Mouse (Mus musculus): ENCODE results near the gene Dpf3. TPM values are rescaled to one million over a fixed set of nuclear protein-coding genes. Genes with fewer than 3 reads are reported as not detected.

Gene Dpf3
- polyA plus RNA-seq, 1 experiment: 42.6 TPM

DNA sequence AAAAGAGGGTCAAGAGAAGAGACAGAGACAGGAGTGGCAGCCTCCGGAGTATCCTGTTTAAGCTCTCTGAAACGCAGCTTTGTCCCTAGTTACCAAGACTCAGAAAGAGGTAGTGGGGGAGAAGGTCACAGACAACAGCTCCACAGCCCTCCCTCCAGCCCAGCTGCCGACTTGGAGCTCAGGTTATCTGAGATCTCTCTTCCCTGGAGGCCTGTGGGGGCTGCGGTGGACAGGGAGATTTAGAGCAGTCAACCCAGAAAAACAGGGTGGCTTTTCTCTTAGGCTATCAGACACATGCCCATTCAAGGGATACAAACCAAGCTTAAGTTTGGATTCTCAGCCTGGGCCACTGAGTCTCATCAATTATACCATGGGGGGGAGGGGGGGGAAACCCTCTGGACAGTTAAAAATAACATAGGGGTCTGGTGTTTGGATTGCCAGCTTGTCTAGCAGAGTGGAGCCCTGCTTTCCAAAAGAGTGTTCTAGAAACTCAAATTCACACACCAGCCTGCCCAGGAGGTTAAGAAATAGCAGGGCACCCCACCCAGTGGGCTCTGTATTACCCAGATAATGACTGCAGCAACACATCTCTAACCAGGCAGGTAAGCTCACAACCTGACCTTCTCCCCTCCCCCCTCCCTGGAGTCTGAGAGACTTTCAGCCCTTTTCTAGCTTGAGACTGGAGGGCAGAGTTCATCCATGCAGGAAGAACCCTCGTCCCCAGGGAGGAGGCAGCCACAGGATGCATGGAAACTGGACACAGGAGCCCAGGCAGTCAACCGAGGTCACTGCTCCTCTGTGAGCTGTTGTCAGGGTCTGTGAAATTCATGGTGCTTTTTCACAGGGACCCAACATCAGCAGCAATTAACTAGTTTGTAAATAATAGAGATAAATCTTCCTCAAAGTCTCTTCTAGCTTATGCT is 20.7 kb downstream of the Dpf3 start:
- Histone ChIP-seq H3K4me1 (ENCODE audit: control insufficient read depth, insufficient read depth, low read length) (peaks cover 21% of the 10 kb centered on the region), H3K27ac (ENCODE audit: insufficient read depth, low read length) (no peak overlapping the region), H3K4me3 (replicated peaks; ENCODE audit: insufficient read depth, low read depth, low read length) (no peak overlapping the region), H3K27me3 (ENCODE audit: control insufficient read depth, insufficient read depth, low read length) (no peaks in the 10 kb centered on the region)
- 26% methylated on average over 6 of the region's 6 CpGs for WGBS
- DNase-seq: no peak
- TF ChIP-seq POLR2A (IDR thresholded peaks at IDR 0.05; ENCODE audit: borderline replicate concordance, insufficient read depth, low read length): no peak
- no peak for TF ChIP-seq CTCF (IDR thresholded peaks at IDR 0.05; ENCODE audit: borderline replicate concordance, insufficient read depth, low read depth, low read length)

GRCm38 (mm10) chr12:83466053-83466452 is 21.5 kb downstream of the Dpf3 start:
- WGBS: 78% methylated on average over 4 of the region's 4 CpGs
- TF ChIP-seq CTCF (IDR thresholded peaks at IDR 0.05; ENCODE audit: borderline replicate concordance, insufficient read depth, low read depth, low read length) (no peak), POLR2A (IDR thresholded peaks at IDR 0.05; ENCODE audit: borderline replicate concordance, insufficient read depth, low read length) (no peak)
- DNase-seq: no peak
- H3K27ac ChIP-seq (ENCODE audit: insufficient read depth, low read length): no peak overlapping the region
- no peaks in the 10 kb centered on the region for H3K27me3 ChIP-seq (ENCODE audit: control insufficient read depth, insufficient read depth, low read length)
- peaks cover 17% of the 10 kb centered on the region for H3K4me1 ChIP-seq (ENCODE audit: control insufficient read depth, insufficient read depth, low read length)
- no peak overlapping the region for H3K4me3 ChIP-seq (replicated peaks; ENCODE audit: insufficient read depth, low read depth, low read length)

- DNase-seq: no peak
- 77% methylated on average over 3 of the region's 3 CpGs for WGBS
- TF ChIP-seq CTCF (IDR thresholded peaks at IDR 0.05; ENCODE audit: borderline replicate concordance, insufficient read depth, low read depth, low read length) (no peak), POLR2A (IDR thresholded peaks at IDR 0.05; ENCODE audit: borderline replicate concordance, insufficient read depth, low read length) (no peak)
- Histone ChIP-seq H3K4me1 (ENCODE audit: control insufficient read depth, insufficient read depth, low read length) (peaks cover 8% of the 10 kb centered on the region), H3K27me3 (ENCODE audit: control insufficient read depth, insufficient read depth, low read length) (no peaks in the 10 kb centered on the region), H3K27ac (ENCODE audit: insufficient read depth, low read length) (no peak overlapping the region), H3K4me3 (replicated peaks; ENCODE audit: insufficient read depth, low read depth, low read length) (no peak overlapping the region)
Observed at GRCm38 (mm10) chr12:83460272-83460671, 27.2 kb downstream of the Dpf3 start.

DNA sequence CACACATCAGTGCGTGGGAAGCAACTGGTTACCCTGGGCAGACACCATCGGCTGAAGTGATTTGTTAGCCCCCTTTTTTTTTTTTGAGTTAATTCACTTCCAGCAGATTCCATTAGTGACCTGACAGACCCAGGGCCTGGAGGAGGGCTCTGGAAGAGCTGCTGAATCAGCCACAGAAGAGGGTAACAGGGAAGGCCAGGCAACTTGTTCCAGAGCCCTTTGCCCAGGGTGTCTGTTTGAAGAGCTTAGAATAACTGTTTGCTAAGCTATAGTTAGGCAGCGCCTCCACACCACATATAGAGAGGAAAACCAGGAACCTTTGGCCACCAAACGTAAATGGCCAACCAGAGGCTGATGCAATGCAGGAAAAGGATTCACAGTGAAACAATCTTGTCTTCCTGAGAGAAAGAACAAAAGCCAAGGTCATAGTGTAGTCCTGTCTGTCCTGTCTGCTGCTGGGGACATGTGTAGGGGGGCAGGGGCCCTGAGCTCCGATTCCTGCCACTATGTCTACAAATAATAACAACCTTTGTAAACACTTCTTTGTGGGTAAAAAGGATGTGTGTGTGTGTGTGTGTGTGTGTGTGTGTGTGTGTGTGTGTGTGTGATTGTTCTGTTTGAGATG is 32.7 kb downstream of the Dpf3 start:
- no peak overlapping the region for H3K27ac ChIP-seq (ENCODE audit: insufficient read depth, low read length)
- WGBS: 76% methylated on average over 5 of the region's 5 CpGs
- no peak for DNase-seq

DNA sequence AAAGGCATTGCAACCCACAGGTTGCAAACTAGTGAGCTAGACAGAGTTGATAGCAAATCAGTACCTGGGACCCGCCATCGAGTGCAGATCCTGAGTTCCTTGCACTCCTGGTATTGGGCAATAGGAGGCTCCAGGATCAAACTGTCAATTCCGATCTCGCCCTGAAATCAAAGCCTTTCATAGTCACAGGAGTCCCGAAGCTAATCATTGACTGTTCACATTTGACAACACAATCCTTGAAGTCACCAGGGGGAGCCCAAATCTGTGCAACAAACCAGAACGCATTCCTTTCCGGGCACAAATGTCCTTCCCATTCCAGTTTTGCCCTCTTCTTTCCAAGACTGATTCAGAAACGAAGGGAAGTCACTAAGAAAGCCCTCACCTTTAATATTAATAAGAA is 35.7 kb downstream of the Dpf3 start:
- Histone ChIP-seq H3K27ac (ENCODE audit: insufficient read depth, low read length) (no peak overlapping the region), H3K27me3 (ENCODE audit: control insufficient read depth, insufficient read depth, low read length) (no peaks in the 10 kb centered on the region), H3K4me1 (ENCODE audit: control insufficient read depth, insufficient read depth, low read length) (peaks cover 47% of the 10 kb centered on the region), H3K4me3 (replicated peaks; ENCODE audit: insufficient read depth, low read depth, low read length) (no peak overlapping the region)
- no peak for DNase-seq
- TF ChIP-seq POLR2A (IDR thresholded peaks at IDR 0.05; ENCODE audit: borderline replicate concordance, insufficient read depth, low read length) (no peak), CTCF (IDR thresholded peaks at IDR 0.05; ENCODE audit: borderline replicate concordance, insufficient read depth, low read depth, low read length) (no peak)
- WGBS: 39% methylated on average over 8 of the region's 8 CpGs

More for the DNA sequence above, 32.7 kb downstream of the Dpf3 start:
- Histone ChIP-seq H3K4me3 (replicated peaks; ENCODE audit: insufficient read depth, low read depth, low read length) (no peak overlapping the region), H3K27me3 (ENCODE audit: control insufficient read depth, insufficient read depth, low read length) (no peaks in the 10 kb centered on the region), H3K4me1 (ENCODE audit: control insufficient read depth, insufficient read depth, low read length) (peaks cover 26% of the 10 kb centered on the region)
- TF ChIP-seq POLR2A (IDR thresholded peaks at IDR 0.05; ENCODE audit: borderline replicate concordance, insufficient read depth, low read length) (no peak), CTCF (IDR thresholded peaks at IDR 0.05; ENCODE audit: borderline replicate concordance, insufficient read depth, low read depth, low read length) (no peak)

DNA sequence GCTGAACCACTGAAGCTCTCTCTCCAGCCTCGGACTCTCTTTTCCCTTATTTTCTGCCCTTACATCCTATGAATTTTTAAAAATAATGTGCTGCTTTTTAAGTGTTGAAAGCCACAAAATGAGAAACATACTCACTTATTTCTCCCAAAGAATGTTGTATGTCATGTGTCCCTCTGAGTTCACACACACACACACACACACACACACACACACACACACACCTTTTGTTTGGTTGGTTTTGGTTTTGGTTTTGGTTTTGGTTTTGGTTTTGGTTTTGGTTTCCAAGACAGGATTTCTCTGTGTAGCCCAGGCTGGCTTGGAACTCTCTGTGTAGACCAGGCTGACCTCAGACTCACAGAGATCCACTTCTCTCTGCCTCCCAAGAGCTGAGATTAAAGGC is 37.0 kb downstream of the Dpf3 start:
- WGBS: 94% methylated on average over 1 of the region's 1 CpGs
- TF ChIP-seq CTCF (IDR thresholded peaks at IDR 0.05; ENCODE audit: borderline replicate concordance, insufficient read depth, low read depth, low read length) (no peak), POLR2A (IDR thresholded peaks at IDR 0.05; ENCODE audit: borderline replicate concordance, insufficient read depth, low read length) (no peak)
- DNase-seq: no peak

DNA sequence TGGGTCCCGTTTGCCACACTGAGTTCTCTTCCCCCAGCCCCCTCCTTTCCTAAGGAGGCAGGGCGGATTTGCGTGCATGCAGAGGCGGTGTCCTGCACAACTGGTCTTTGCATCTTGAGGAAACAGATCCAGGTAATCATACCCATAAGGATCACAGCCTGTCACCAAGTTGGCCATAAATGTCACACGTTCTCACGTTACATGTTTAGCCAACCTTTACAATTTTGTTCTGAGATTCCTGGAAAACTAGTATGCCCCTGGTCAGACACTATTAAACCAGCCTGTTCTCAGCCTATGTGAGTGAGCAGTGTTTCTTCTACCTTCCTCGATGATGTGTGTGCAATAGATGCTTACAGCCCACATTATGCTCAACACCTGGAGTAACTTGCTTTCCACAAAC is 38.3 kb downstream of the Dpf3 start:
- H3K4me3 ChIP-seq (replicated peaks; ENCODE audit: insufficient read depth, low read depth, low read length): no peak overlapping the region

More for the DNA sequence above, 37.0 kb downstream of the Dpf3 start:
- Histone ChIP-seq H3K4me1 (ENCODE audit: control insufficient read depth, insufficient read depth, low read length) (peaks cover 50% of the 10 kb centered on the region), H3K27me3 (ENCODE audit: control insufficient read depth, insufficient read depth, low read length) (no peaks in the 10 kb centered on the region), H3K4me3 (replicated peaks; ENCODE audit: insufficient read depth, low read depth, low read length) (no peak overlapping the region), H3K27ac (ENCODE audit: insufficient read depth, low read length) (no peak overlapping the region)

More for the DNA sequence above, 38.3 kb downstream of the Dpf3 start:
- 84% methylated on average over 7 of the region's 7 CpGs for WGBS
- peaks cover 53% of the 10 kb centered on the region for H3K4me1 ChIP-seq (ENCODE audit: control insufficient read depth, insufficient read depth, low read length)
- DNase-seq: no peak
- TF ChIP-seq CTCF (IDR thresholded peaks at IDR 0.05; ENCODE audit: borderline replicate concordance, insufficient read depth, low read depth, low read length): no peak
- TF ChIP-seq POLR2A (IDR thresholded peaks at IDR 0.05; ENCODE audit: borderline replicate concordance, insufficient read depth, low read length): no peak
- no peaks in the 10 kb centered on the region for H3K27me3 ChIP-seq (ENCODE audit: control insufficient read depth, insufficient read depth, low read length)
- no peak overlapping the region for H3K27ac ChIP-seq (ENCODE audit: insufficient read depth, low read length)

Measured in cerebellum, adult 2 months (tissue).